Mouse (Mus musculus): ENCODE data around the gene Gm10198. TPM values are rescaled to one million over a fixed set of nuclear protein-coding genes. Genes with fewer than 3 reads are reported as not detected.

Gene Gm10198
- polyA plus RNA-seq, 1 experiment from 2014 or later = not detected

- Histone ChIP-seq H3K4me2 (no peak overlapping the region), H3K4me1 (no peaks in the 10 kb centered on the region), H3K27me3 (replicated peaks) (no peaks in the 10 kb centered on the region), H3K4me3 (no peak overlapping the region), H3K9me3 (no peaks in the 10 kb centered on the region), H3K36me3 (replicated peaks) (no peaks in the 10 kb centered on the region), H3K9ac (no peak overlapping the region), H3K27ac (no peak overlapping the region)
- ATAC-seq (replicated peaks) = no peak
- WGBS = 90% methylated on average over 5 of the region's 5 CpGs
Measured at GRCm38 (mm10) chr13:111604826-111605225, 12.2 kb downstream of the Gm10198 start.

- no peak for ATAC-seq (replicated peaks)
Measured at GRCm38 (mm10) chr13:111616168-111617125, 23.9 kb downstream of the Gm10198 start.

GRCm38 (mm10) chr13:111620433-111620832 lies 27.8 kb downstream of the Gm10198 start:
- Histone ChIP-seq H3K4me2 (no peak overlapping the region), H3K4me1 (no peaks in the 10 kb centered on the region), H3K36me3 (replicated peaks) (no peaks in the 10 kb centered on the region), H3K27me3 (replicated peaks) (no peaks in the 10 kb centered on the region), H3K27ac (no peak overlapping the region), H3K9ac (no peak overlapping the region), H3K4me3 (no peak overlapping the region), H3K9me3 (no peaks in the 10 kb centered on the region)
- no peak for ATAC-seq (replicated peaks)
- 87% methylated on average over 4 of the region's 4 CpGs for WGBS

More at GRCm38 (mm10) chr13:111616168-111617125, 23.9 kb downstream of the Gm10198 start:
- Histone ChIP-seq H3K27ac (no peak overlapping the region), H3K4me1 (no peaks in the 10 kb centered on the region), H3K36me3 (replicated peaks) (no peaks in the 10 kb centered on the region), H3K9ac (no peak overlapping the region), H3K27me3 (replicated peaks) (no peaks in the 10 kb centered on the region), H3K9me3 (no peaks in the 10 kb centered on the region), H3K4me3 (no peak overlapping the region), H3K4me2 (no peak overlapping the region)
- 83% methylated on average over 13 of the region's 13 CpGs for WGBS

- H3K4me3 ChIP-seq = no peak overlapping the region
- no peak overlapping the region for H3K4me2 ChIP-seq
- ATAC-seq (replicated peaks) = no peak
- H3K9ac ChIP-seq = no peak overlapping the region
- H3K27ac ChIP-seq = no peak overlapping the region
- 96% methylated on average over 3 of the region's 3 CpGs for WGBS
- no peaks in the 10 kb centered on the region for H3K4me1 ChIP-seq
- H3K9me3 ChIP-seq = no peaks in the 10 kb centered on the region
- no peaks in the 10 kb centered on the region for H3K27me3 ChIP-seq (replicated peaks)
- H3K36me3 ChIP-seq (replicated peaks) = no peaks in the 10 kb centered on the region
Measured at GRCm38 (mm10) chr13:111622425-111622824, 29.8 kb downstream of the Gm10198 start.

GRCm38 (mm10) chr13:111623112-111623511 lies 30.5 kb downstream of the Gm10198 start:
- no peak overlapping the region for H3K4me3 ChIP-seq
- 80% methylated on average over 7 of the region's 7 CpGs for WGBS
- no peak overlapping the region for H3K4me2 ChIP-seq
- H3K9me3 ChIP-seq = no peaks in the 10 kb centered on the region
- no peak overlapping the region for H3K9ac ChIP-seq
- H3K4me1 ChIP-seq = no peaks in the 10 kb centered on the region
- H3K36me3 ChIP-seq (replicated peaks) = no peaks in the 10 kb centered on the region
- no peaks in the 10 kb centered on the region for H3K27me3 ChIP-seq (replicated peaks)
- no peak overlapping the region for H3K27ac ChIP-seq
- ATAC-seq (replicated peaks) = no peak

DNA sequence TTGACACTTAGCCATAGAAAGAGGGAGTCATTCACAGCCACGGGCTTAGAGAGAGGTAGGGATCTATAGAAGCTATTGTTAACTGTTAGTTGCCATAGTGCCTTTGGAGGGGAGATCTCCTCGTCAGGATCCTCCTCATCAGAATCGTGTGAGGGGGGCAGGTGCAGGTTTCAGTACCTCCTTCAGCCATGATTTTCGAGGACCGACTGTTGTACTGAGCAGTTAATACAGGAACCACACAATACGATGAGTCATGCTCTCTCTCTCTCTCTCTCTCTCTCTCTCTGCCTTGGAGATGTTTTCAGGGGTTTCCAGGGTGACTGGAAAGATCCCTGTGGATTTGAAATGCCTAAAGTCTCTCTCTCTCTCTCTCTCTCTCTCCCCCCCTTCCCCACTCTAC lies 31.5 kb downstream of the Gm10198 start:
- H3K4me2 ChIP-seq = no peak overlapping the region
- H3K4me3 ChIP-seq = no peak overlapping the region
- no peaks in the 10 kb centered on the region for H3K36me3 ChIP-seq (replicated peaks)
- H3K4me1 ChIP-seq = no peaks in the 10 kb centered on the region
- H3K27ac ChIP-seq = no peak overlapping the region
- H3K9me3 ChIP-seq = no peaks in the 10 kb centered on the region
- ATAC-seq (replicated peaks) = no peak
- H3K27me3 ChIP-seq (replicated peaks) = no peaks in the 10 kb centered on the region
- no peak overlapping the region for H3K9ac ChIP-seq
- 33% methylated on average over 6 of the region's 6 CpGs for WGBS

- H3K27me3 ChIP-seq (replicated peaks) = no peaks in the 10 kb centered on the region
- no peak overlapping the region for H3K4me3 ChIP-seq
- no peak overlapping the region for H3K4me2 ChIP-seq
- H3K4me1 ChIP-seq = no peaks in the 10 kb centered on the region
- H3K36me3 ChIP-seq (replicated peaks) = no peaks in the 10 kb centered on the region
- 92% methylated on average over 15 of the region's 16 CpGs for whole genome bisulfite sequencing
- no peaks in the 10 kb centered on the region for H3K9me3 ChIP-seq
- no peak overlapping the region for H3K27ac ChIP-seq
- no peak for ATAC-seq (replicated peaks)
- H3K9ac ChIP-seq = no peak overlapping the region
Measured at GRCm38 (mm10) chr13:111634163-111635160, 41.9 kb downstream of the Gm10198 start.

- no peak for ATAC-seq (replicated peaks)
- no peak overlapping the region for H3K27ac ChIP-seq
- no peaks in the 10 kb centered on the region for H3K4me1 ChIP-seq
- no peaks in the 10 kb centered on the region for H3K36me3 ChIP-seq (replicated peaks)
- H3K27me3 ChIP-seq (replicated peaks) = no peaks in the 10 kb centered on the region
- no peaks in the 10 kb centered on the region for H3K9me3 ChIP-seq
- no peak overlapping the region for H3K4me2 ChIP-seq
- H3K4me3 ChIP-seq = no peak overlapping the region
- 83% methylated on average over 6 of the region's 6 CpGs for WGBS
- no peak overlapping the region for H3K9ac ChIP-seq
Measured at GRCm38 (mm10) chr13:111640319-111640718, 47.7 kb downstream of the Gm10198 start.

Other genes with a start within 250 kb of the Gm10198 start
- 83.8 and 89.8 TPM in 2 replicates for gene Gpbp1, start 102.7 kb upstream of the Gm10198 start, polyA plus RNA-seq (2015; fragmentation: Nextera tagmentation; extraction: Ambion mirVana)
- gene Gm49496, start 42.8 kb upstream of the Gm10198 start, polyA plus RNA-seq (2015; fragmentation: Nextera tagmentation; extraction: Ambion mirVana) = not detected in 2 replicates
- gene Mier3, start 88.2 kb downstream of the Gm10198 start, polyA plus RNA-seq (2015; fragmentation: Nextera tagmentation; extraction: Ambion mirVana) = 16.3 and 18.3 TPM in 2 replicates
- 10.5 and 12.2 TPM in 2 replicates for gene Map3k1, start 216.2 kb downstream of the Gm10198 start, polyA plus RNA-seq (2015; fragmentation: Nextera tagmentation; extraction: Ambion mirVana)

Measured in midbrain, embryonic 15.5 days (tissue).